Mouse (Mus musculus) 3134 (cell line): ENCODE data around the gene Foxd2.
A peak's percentile ranks its signal among the peaks of the same experiment; 100 is the strongest.

Experiments
- DNase-seq: peaks from one replicate; pipeline ENCODE4 v3.0.0-alpha.2; 2011; ENCODE audit warnings: low spot score; ENCODE audit not compliant: insufficient read length; ENCODE audit errors: extremely low read depth

The Foxd2 gene

GRCm38 (mm10) chr4:114912705-114913593 lies 4.3 kb upstream of the Foxd2 start:
- DNase-seq = no peak

- peak; percentile 54 for DNase-seq
Observed at GRCm38 (mm10) chr4:114909602-114910484, 1.2 kb upstream of the Foxd2 start.

GRCm38 (mm10) chr4:114907951-114908828 lies 483 bp downstream of the Foxd2 start:
- DNase-seq = no peak

GRCm38 (mm10) chr4:114907056-114907917 lies 1.4 kb downstream of the Foxd2 start:
- no peak for DNase-seq

- DNase-seq = no peak
Observed at GRCm38 (mm10) chr4:114905969-114906680, 2.5 kb downstream of the Foxd2 start.

GRCm38 (mm10) chr4:114905501-114905900 lies 3.2 kb downstream of the Foxd2 start:
- DNase-seq = no peak

GRCm38 (mm10) chr4:114903422-114903782 lies 5.3 kb downstream of the Foxd2 start:
- no peak for DNase-seq

GRCm38 (mm10) chr4:114902641-114903421 lies 5.8 kb downstream of the Foxd2 start:
- DNase-seq = no peak

- DNase-seq = no peak
Observed at GRCm38 (mm10) chr4:114901643-114902351, 6.9 kb downstream of the Foxd2 start.

GRCm38 (mm10) chr4:114900866-114901642 lies 7.6 kb downstream of the Foxd2 start:
- no peak for DNase-seq

- no peak for DNase-seq
Observed at GRCm38 (mm10) chr4:114899885-114900284, 8.8 kb downstream of the Foxd2 start.

GRCm38 (mm10) chr4:114897853-114898252 lies 10.8 kb downstream of the Foxd2 start:
- DNase-seq = no peak

GRCm38 (mm10) chr4:114882232-114882631 lies 26.4 kb downstream of the Foxd2 start:
- DNase-seq = no peak

GRCm38 (mm10) chr4:114876441-114876972 lies 32.2 kb downstream of the Foxd2 start:
- DNase-seq = no peak

- no peak for DNase-seq
Observed at GRCm38 (mm10) chr4:114869765-114870490, 38.7 kb downstream of the Foxd2 start.

GRCm38 (mm10) chr4:114863166-114863565 lies 45.5 kb downstream of the Foxd2 start:
- DNase-seq = no peak
